Mouse (Mus musculus) Patski (cell line): ENCODE measurements around the gene Scamp4. TPM values are rescaled to one million over a fixed set of nuclear protein-coding genes. Genes with fewer than 3 reads are reported as not detected.

Experiments used
- ATAC-seq: fragments of 100-300 bp; one replicate; pipeline ENCODE4 v1.8.0; 2021
- CTCF ChIA-PET: fragments of 350-600 bp; sonication (Branson Sonifier 250); formaldehyde crosslinking; loops from one replicate; lab custom pipeline; 2022; ENCODE audit warnings: inconsistent platforms; lab: Charles Lee
- POLR2A ChIA-PET: fragments of 350-600 bp; sonication (Branson Sonifier 250); formaldehyde crosslinking; loops from one replicate; lab custom pipeline; 2022; ENCODE audit warnings: antibody characterized with exemption, inconsistent platforms; lab: Charles Lee
- DNase-seq: peaks from one replicate; pipeline ENCODE4 v3.0.0-alpha.2; 2011; ENCODE audit warnings: low read depth, low spot score
- H3K27me3 ChIP-seq: fragments of 371-371 bp; one replicate; pipeline ENCODE4 v1.5.1; 2021
- CTCF ChIP-seq: fragments of 100-300 bp; IDR thresholded peaks from one replicate; pipeline ENCODE4 v1.5.1; 2021
- in situ Hi-C: fragments of 300-500 bp; cut with MboI; formaldehyde crosslinking; loops from 3 replicates; pipeline ENCODE4 v1.11.1; 2018; ENCODE audit warnings: low pct_unique_long_range_greater_than_20kb, mixed read lengths
- polyA plus RNA-seq: library from polyadenylated mRNA; unstranded; gene quantifications from one replicate; pipeline ENCODE4 v1.2.3, GENCODE M21; 2021

Scamp4 gene
- polyA plus RNA-seq, 1 experiment from 2014 or later, result 76.6 TPM

GRCm38 (mm10) chr10:80650392-80650791 lies 47.7 kb downstream of the Scamp4 start:
- TF ChIP-seq CTCF, result no peak
- ATAC-seq (no peak), DNase-seq (no peak)
- CTCF ChIA-PET, result no interaction called here
- no peaks in the 10 kb centered on the region for H3K27me3 ChIP-seq
- in situ Hi-C loops, result no loop called here
- POLR2A ChIA-PET, result interaction anchor here (1.2 kb wide), 1 partner anchor 27 kb away, joined by 4 read pairs; no protein-coding TSS in a partner anchor

DNA sequence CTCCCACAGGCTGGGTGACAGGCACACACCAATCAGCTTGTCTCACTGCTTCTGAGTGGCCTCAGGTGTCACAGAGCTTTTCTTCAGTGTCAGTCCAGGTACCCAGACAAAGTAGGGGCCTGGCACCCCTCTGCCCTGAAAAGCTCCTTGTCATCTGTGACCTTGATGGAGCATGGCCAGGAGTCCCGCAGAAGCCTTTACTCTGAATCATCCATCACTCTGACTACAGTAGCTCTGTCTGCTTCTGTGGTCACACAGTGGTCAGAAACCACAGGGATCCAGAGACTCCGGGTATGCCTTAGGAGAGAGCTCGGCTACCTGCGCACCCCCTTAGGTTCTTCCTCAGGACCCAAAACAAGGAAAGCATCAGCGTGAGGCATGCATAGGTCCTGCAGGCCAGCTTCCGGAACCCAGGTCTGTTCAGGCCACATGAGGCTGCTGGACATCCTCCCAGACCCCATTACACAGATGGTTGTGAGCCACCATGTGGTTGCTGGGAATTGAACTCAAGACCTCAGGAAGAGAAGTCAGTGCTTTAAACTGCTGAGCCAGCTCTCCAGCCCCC lies 50.6 kb downstream of the Scamp4 start:
- TF ChIP-seq CTCF, result no peak
- in situ Hi-C loops, result no loop called here
- CTCF ChIA-PET, result interaction anchor here (1.0 to 2.2 kb wide), 7 partner anchors 11 to 92 kb away, joined by 3 to 6 read pairs (median 4); partner anchors contain the start of genes Csnk1g2 and Rexo1
- ATAC-seq (no peak), DNase-seq (no peak)
- POLR2A ChIA-PET, result interaction anchor here (1.1 to 2.9 kb wide), 4 partner anchors 25 to 44 kb away, joined by 3 to 9 read pairs (median 4); partner anchors contain the start of genes Csnk1g2 and Mknk2
- no peaks in the 10 kb centered on the region for H3K27me3 ChIP-seq

DNA sequence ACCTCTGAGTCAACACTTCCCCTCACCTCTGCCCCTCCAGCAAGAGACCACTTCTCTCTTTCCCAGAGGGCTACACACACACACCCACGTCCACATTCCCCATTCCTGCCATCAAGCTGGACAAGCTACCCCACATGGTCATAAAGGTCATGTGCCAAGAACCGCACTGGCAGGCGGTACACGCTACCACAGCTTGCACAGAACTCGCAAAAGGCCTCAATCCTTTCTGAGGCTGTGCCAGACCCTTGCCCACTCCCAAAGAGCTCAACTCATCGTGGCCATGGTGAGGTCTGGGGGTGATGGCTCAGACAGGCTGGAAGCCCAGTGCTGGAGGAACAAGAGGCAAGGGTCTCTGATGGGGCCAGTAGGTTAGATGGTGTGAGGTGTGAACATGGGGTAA lies 52.2 kb downstream of the Scamp4 start:
- in situ Hi-C loops, result no loop called here
- no peak for ATAC-seq
- DNase-seq, result no peak
- no peak for TF ChIP-seq CTCF
- H3K27me3 ChIP-seq, result no peaks in the 10 kb centered on the region
- ChIA-PET POLR2A (interaction anchor here (1.2 to 2.9 kb wide), 3 partner anchors 22 to 33 kb away, joined by 4 to 9 read pairs (median 5); partner anchors contain the start of gene Csnk1g2), CTCF (interaction anchor here (1.1 to 2.2 kb wide), 2 partner anchors 13 to 29 kb away, joined by 4 to 6 read pairs; no protein-coding TSS in a partner anchor)

- ChIA-PET POLR2A (interaction anchor here (1.2 to 2.9 kb wide), 2 partner anchors 21 to 33 kb away, joined by 4 to 9 read pairs; partner anchors contain the start of gene Csnk1g2), CTCF (no interaction called here)
- ATAC-seq, result no peak
- no peaks in the 10 kb centered on the region for H3K27me3 ChIP-seq
- in situ Hi-C loops, result no loop called here
- no peak for DNase-seq
- no peak for TF ChIP-seq CTCF
Observed at GRCm38 (mm10) chr10:80655406-80656129, 52.9 kb downstream of the Scamp4 start.

DNA sequence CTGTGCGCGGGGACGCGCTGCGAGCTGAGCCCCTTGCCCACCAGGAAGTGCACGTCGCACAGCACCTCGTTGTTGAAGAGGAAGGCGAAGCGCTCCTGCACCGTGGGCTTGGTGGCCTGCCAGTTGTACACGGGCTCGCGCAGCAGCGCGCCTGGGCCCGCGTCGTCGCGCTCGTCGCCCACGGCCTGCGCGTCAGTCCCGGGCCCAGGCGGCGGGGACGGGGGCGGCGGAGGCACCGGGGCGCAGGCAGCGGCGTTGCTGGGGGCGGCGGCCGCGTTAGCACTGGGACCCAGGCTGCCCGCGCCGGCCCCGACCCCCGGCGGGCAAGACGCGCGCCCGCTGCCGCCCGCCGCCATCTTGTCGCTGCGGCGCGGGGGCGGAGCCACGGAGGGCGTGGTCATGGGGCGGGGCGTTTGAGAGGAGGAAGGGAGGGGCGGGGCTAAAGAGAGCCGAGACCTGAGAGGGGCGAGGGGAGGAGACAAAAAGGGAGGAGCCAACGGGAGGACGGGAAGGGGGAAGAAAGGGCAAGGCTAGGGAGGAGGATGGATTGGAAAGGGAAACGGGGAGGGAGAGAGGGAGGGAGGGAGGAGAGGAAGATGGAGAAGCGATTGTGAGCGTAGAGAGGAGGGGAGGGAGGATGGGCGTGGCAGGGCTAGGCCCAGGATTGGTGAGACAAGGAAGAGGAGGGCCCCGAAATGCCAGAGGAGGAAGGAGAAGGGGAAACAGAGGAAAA lies 53.6 kb downstream of the Scamp4 start:
- no peak for DNase-seq
- no peaks in the 10 kb centered on the region for H3K27me3 ChIP-seq
- no peak for TF ChIP-seq CTCF
- peak; percentile 55 for ATAC-seq
- ChIA-PET POLR2A (no interaction called here), CTCF (no interaction called here)
- in situ Hi-C loops, result no loop called here

DNA sequence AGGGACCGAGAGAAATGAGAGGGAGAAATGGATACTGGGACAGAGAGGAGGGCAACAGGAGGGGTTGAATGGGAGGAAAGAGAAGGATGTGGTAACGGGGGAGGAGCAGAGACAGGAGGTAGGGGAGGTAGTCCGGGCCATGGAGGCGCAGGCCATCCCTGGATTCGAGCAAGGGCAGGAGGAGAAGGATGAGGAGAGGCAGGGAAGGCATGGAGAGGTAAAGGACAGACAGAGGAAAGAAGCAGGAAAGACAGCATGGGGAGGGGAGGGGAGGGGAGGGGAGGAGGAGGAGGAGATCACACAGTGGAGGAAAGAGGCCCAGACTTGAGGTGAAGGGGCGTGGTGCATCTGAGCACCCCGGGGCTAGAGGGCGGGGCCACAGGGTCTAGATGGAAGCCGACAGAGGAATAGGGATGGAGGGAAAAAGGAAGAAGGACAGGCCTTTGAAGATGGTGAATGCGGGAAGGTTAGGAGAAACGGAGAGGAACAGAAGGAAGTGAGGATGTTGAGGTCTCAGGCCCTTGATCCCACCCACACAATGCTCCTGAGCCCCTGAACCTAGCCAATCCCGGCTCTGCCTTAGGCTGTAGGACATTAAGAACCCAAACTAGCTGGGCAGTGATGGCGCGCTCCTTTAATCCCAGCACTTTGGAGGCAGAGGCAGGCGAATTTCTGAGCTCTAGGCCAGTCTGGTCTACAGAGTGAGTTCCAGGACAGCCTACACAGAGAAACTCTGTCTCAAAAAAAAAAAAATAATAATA lies 54.4 kb downstream of the Scamp4 start, which contains the start of gene Btbd2:
TSS of gene Btbd2 (minus strand) at position 209 of the 761 bp plus-strand sequence.
- no peak for DNase-seq

DNA sequence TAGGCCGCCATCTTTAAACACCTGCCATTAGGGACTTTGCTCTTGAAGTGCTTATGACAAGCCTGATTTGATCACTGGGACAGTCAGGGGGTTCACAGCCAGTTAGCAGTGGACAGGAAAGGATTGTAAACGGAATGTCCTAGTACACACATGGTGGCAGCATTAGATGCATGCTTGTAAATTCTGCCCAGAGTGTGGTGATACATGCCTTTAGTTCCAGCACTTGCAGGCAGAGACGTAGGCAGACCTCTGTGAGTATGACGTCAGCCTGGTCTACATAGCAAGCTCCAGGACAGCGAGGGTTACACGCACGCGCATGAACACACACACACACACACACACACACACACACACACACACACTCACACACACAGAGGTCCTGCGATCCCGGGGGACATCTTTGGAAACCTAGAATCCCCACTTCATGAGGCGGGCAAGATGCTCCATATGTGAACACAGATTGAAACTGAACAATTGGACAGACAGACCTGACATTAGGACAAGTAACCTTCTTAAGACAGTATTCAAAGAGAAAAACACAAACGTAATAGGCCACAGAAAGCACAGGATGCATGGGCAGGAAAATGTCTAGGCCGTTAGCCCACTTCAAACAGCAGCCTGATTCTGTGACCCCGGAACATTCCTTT lies 55.6 kb downstream of the Scamp4 start:
- POLR2A ChIA-PET, result no interaction called here
- CTCF ChIA-PET, result interaction anchor here (0.7 to 2.4 kb wide), 2 partner anchors 30 to 58 kb away, joined by 3 to 10 read pairs; no protein-coding TSS in a partner anchor
- no peak for ATAC-seq
- no peak for DNase-seq
- in situ Hi-C loops, result no loop called here
- H3K27me3 ChIP-seq, result no peaks in the 10 kb centered on the region
- no peak for TF ChIP-seq CTCF

More for the DNA sequence above, 54.4 kb downstream of the Scamp4 start, which contains the start of gene Btbd2:
- in situ Hi-C loops, result no loop called here
- no peak for ATAC-seq
- no peaks in the 10 kb centered on the region for H3K27me3 ChIP-seq
- ChIA-PET CTCF (interaction anchor here (2.4 kb wide), 1 partner anchor 31 kb away, joined by 10 read pairs; no protein-coding TSS in a partner anchor), POLR2A (no interaction called here)
- TF ChIP-seq CTCF, result no peak

DNA sequence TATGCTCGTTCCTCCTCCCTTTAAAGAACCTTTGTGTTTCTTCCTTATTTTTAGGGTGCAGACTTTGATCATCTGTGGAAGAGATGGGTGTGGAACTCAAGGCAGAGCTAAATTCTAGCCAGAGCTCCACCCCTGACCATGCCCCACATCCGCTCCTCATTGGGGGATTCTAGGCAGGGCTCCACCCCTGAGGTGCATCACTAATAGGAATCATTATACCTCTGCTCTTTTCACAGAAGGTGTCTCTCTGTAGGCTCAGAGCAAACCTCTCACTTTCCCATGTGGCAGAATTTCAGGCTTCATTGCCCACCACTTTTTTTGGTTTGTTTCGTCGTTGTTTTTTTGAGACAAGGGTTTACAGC lies 56.1 kb downstream of the Scamp4 start:
- DNase-seq (no peak), ATAC-seq (no peak)
- in situ Hi-C loops, result no loop called here
- ChIA-PET POLR2A (no interaction called here), CTCF (interaction anchor here (0.7 to 4.8 kb wide), 5 partner anchors 17 to 58 kb away, joined by 3 to 52 read pairs (median 8); partner anchors contain the start of gene Mknk2)
- no peaks in the 10 kb centered on the region for H3K27me3 ChIP-seq
- no peak for TF ChIP-seq CTCF

DNA sequence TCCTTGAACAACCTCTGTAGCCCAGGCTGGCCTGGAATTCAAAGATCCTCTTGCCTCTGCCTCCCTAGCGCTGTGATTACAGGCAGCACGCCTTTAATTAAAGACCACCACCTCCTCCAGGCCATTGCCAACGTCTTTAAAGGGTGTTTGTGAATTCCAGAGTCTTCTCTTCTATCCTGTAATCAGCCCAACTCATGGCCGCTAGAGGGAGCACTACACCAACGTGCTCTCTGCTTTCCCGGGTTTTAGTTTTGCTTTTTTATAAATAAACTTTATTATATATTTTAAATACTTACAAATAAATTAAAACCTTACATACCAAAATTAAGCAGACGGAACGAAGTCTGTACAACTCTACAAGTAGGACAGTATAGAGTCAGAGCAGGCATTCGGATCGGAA lies 56.5 kb downstream of the Scamp4 start:
- ChIA-PET POLR2A (interaction anchor here (2.4 kb wide), 1 partner anchor 16 kb away, joined by 16 read pairs; no protein-coding TSS in a partner anchor), CTCF (interaction anchor here (1.0 to 4.8 kb wide), 5 partner anchors 17 to 35 kb away, joined by 3 to 52 read pairs (median 8); partner anchors contain the start of gene Mknk2)
- no peak for TF ChIP-seq CTCF
- in situ Hi-C loops, result no loop called here
- no peaks in the 10 kb centered on the region for H3K27me3 ChIP-seq
- no peak for ATAC-seq
- DNase-seq, result no peak
